Mouse (Mus musculus): ENCODE results near the gene Setx. TPM values are rescaled to one million over a fixed set of nuclear protein-coding genes. Genes with fewer than 3 reads are reported as not detected.
A peak's percentile ranks its signal among the peaks of the same experiment; 100 is the strongest.

Setx gene
- total RNA-seq (2012; rRNA removed), result 22.5 and 24.2 TPM in 2 replicates
- 10 to 100 TPM; 13.1 to 23.8 TPM for polyA plus RNA-seq (2012; ENCODE audit: insufficient read depth in 1 of 2, insufficient read length in 2 of 2, low read depth in 1 of 2, low replicate concordance in 2 of 2, missing spikeins in 1 of 2)

DNA sequence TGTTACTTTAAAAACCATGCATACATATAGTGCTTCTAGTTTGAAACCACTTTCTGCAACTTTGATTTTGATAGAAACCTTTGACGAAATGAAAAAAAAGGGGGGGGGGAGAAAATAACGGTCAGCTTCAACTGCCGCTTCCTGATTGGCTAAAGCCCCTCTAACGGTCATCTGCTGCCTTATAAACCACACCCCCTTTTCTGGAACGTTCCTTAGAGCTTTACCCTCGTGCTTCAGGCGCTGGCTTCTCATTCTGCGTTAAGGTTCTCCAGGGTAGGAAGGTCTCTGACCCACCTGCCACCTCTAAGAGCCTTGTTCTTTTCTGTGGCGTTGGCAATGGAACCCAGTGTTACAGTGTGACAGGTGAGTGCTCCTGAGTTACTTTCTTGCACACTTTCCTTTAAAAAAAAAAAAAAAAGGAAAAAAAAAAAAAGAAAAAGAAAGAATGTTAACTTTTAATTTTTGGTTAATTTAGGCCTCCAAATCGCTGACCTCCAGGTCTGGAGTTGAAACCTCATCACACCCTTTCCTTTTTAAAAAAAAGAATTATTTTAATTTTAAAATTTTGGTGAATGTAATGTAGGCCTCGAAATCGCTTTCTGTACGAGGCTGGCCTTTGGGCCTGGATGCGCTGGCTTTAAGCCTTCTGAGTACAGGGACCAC is at the start of gene Setx:
Gene Setx (plus strand): TSS at position 275 of the 663 bp plus-strand sequence.
- DNase-seq (ENCODE audit: low read depth, low spot score), result peak; percentile 26
- Histone ChIP-seq H3K36me3 (ENCODE audit: control insufficient read depth in 1 of 2, insufficient read depth in 2 of 2, low read length in 2 of 2) (peaks cover 0 to 21% of the 10 kb centered on the region in 2 experiments; a peak in 2 of 4 replicates), H3K27me3 (ENCODE audit: control insufficient read depth in 1 of 2, insufficient read depth in 2 of 2, low read length in 2 of 2) (no peaks in the 10 kb centered on the region), H3K4me1 (ENCODE audit: control insufficient read depth in 1 of 2, insufficient read depth in 2 of 2, low read length in 2 of 2) (peaks cover 13 to 18% of the 10 kb centered on the region in 2 experiments), H3K79me2 (ENCODE audit: control insufficient read depth, insufficient read depth, low read length, poor library complexity) (peaks cover 11% of the 10 kb centered on the region), H3K4me3 (ENCODE audit: control insufficient read depth in 1 of 2, insufficient read depth in 1 of 2, low read depth in 2 of 2, low read length in 2 of 2) (peak within 1 kb of the TSS; percentile 77 to 81), H3K27ac (ENCODE audit: control insufficient read depth, low read depth, low read length) (peak within 1 kb of the TSS; percentile 81), H3K9ac (ENCODE audit: control insufficient read depth, low read depth, low read length, poor library complexity, severe bottlenecking) (peak within 1 kb of the TSS; percentile 80), H3K9me3 (replicated peaks; ENCODE audit: insufficient read depth, low read length) (no peaks in the 10 kb centered on the region)
- TF ChIP-seq UBTF (IDR thresholded peaks at IDR 0.05; ENCODE audit: borderline replicate concordance, insufficient read depth, low read depth, low read length), result no peak
- TF ChIP-seq MAFK (IDR thresholded peaks at IDR 0.05; ENCODE audit: borderline replicate concordance, low read depth, low read length), result no peak
- TF ChIP-seq ETS1 (IDR thresholded peaks at IDR 0.05; ENCODE audit: low read depth, low read length), result no peak
- TF ChIP-seq ELF1 (IDR thresholded peaks at IDR 0.05; ENCODE audit: low read depth, low read length), result no peak
- no peak for TF ChIP-seq RAD21 (IDR thresholded peaks at IDR 0.05; ENCODE audit: low read depth, low read length)
- peak; percentile 69 for TF ChIP-seq MYB (IDR thresholded peaks at IDR 0.05; ENCODE audit: low read depth, low read length)
- TF ChIP-seq ZNF384 (IDR thresholded peaks at IDR 0.05; ENCODE audit: low read depth, low read length), result peak; percentile 66
- peak; percentile 72; the same call in 1 of the 2 replicates for TF ChIP-seq CHD1 (IDR thresholded peaks at IDR 0.05; ENCODE audit: low read depth, low read length)
- TF ChIP-seq SIN3A (IDR thresholded peaks at IDR 0.05; ENCODE audit: low read length), result no peak

DNA sequence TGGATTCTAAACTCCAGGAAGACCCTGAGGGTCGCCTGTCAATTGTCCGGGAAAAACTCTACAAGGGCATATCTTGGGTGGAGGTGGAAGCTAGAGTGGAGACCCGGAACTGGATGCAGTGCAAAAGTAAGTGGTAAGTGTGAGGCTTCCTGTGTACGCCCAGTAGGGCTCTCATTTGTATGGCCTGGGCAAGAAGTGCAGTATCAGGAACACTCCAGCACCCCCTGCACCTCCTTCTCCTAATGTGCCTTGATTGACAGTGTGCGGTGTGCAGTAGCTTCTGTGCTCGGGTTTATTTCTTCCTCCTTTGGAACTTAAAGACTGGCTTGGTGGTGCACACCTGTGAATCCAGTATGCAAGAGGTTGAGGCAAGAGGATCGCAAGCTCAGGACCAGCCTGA is 49.3 kb upstream of the Setx start:
- Histone ChIP-seq H3K9me3 (replicated peaks; ENCODE audit: insufficient read depth, low read length) (no peaks in the 10 kb centered on the region), H3K4me3 (ENCODE audit: control insufficient read depth in 1 of 2, insufficient read depth in 1 of 2, low read depth in 2 of 2, low read length in 2 of 2) (no peak overlapping the region), H3K79me2 (ENCODE audit: control insufficient read depth, insufficient read depth, low read length, poor library complexity) (no peaks in the 10 kb centered on the region), H3K27ac (ENCODE audit: control insufficient read depth, low read depth, low read length) (no peak overlapping the region), H3K27me3 (ENCODE audit: control insufficient read depth in 1 of 2, insufficient read depth in 2 of 2, low read length in 2 of 2) (no peaks in the 10 kb centered on the region), H3K9ac (ENCODE audit: control insufficient read depth, low read depth, low read length, poor library complexity, severe bottlenecking) (no peak overlapping the region), H3K4me1 (ENCODE audit: control insufficient read depth in 1 of 2, insufficient read depth in 2 of 2, low read length in 2 of 2) (no peaks in the 10 kb centered on the region), H3K36me3 (ENCODE audit: control insufficient read depth in 1 of 2, insufficient read depth in 2 of 2, low read length in 2 of 2) (peaks cover 0 to 12% of the 10 kb centered on the region in 2 experiments; a peak in 2 of 4 replicates)
- no peak for TF ChIP-seq MYC (IDR thresholded peaks at IDR 0.05; ENCODE audit: low read depth, low read length)
- no peak for TF ChIP-seq ZMIZ1 (IDR thresholded peaks at IDR 0.05; ENCODE audit: low read depth, low read length)
- no peak for TF ChIP-seq CTCF (IDR thresholded peaks at IDR 0.05 in 2 of 3, conservative IDR thresholded peaks at IDR 0.05 in 1 of 3; ENCODE audit: control insufficient read depth in 1 of 3, insufficient read depth in 1 of 3, low read depth in 2 of 3, low read length in 3 of 3, poor library complexity in 1 of 3, severe bottlenecking in 1 of 3)
- TF ChIP-seq CHD1 (IDR thresholded peaks at IDR 0.05; ENCODE audit: low read depth, low read length), result no peak
- no peak for TF ChIP-seq UBTF (IDR thresholded peaks at IDR 0.05; ENCODE audit: borderline replicate concordance, insufficient read depth, low read depth, low read length)
- TF ChIP-seq USF1 (IDR thresholded peaks at IDR 0.05; ENCODE audit: low read depth, low read length), result no peak
- no peak for TF ChIP-seq KAT2A (conservative IDR thresholded peaks at IDR 0.05; ENCODE audit: low read depth, low read length)
- TF ChIP-seq NRF1 (IDR thresholded peaks at IDR 0.05; ENCODE audit: insufficient read depth, low read depth, low read length, poor library complexity, severe bottlenecking), result no peak
- TF ChIP-seq SIN3A (IDR thresholded peaks at IDR 0.05; ENCODE audit: low read length), result no peak
- no peak for TF ChIP-seq E2F4 (IDR thresholded peaks at IDR 0.05; ENCODE audit: borderline replicate concordance, low read depth, low read length)
- TF ChIP-seq ZNF384 (IDR thresholded peaks at IDR 0.05; ENCODE audit: low read depth, low read length), result no peak
- TF ChIP-seq ETS1 (IDR thresholded peaks at IDR 0.05; ENCODE audit: low read depth, low read length), result no peak
- no peak for TF ChIP-seq MAFK (IDR thresholded peaks at IDR 0.05; ENCODE audit: borderline replicate concordance, low read depth, low read length)
- no peak for TF ChIP-seq TBP (IDR thresholded peaks at IDR 0.05; ENCODE audit: low read depth, low read length)
- no peak for TF ChIP-seq EP300 (IDR thresholded peaks at IDR 0.05; ENCODE audit: low read depth in 1 of 2, low read length in 2 of 2)
- TF ChIP-seq MEF2A (IDR thresholded peaks at IDR 0.05; ENCODE audit: extremely low read depth, insufficient replicate concordance, low read depth, low read length, poor library complexity, severe bottlenecking), result no peak
- no peak for TF ChIP-seq ZC3H11A (IDR thresholded peaks at IDR 0.05; ENCODE audit: low read depth, low read length)
- DNase-seq (ENCODE audit: low read depth, low spot score), result no peak
